Mouse (Mus musculus): ENCODE data around the gene Olfr1288.

Gene Olfr1288

GRCm38 (mm10) chr2:111473801-111474200, at the start of gene Olfr1288:
Gene Olfr1288, plus strand, starts transcription at chr2:111474101.
- no peak for DNase-seq (ENCODE audit: low spot score in 2 of 2)

- no peak for DNase-seq (ENCODE audit: low spot score in 2 of 2)
These were observed 25.1 kb upstream of the Olfr1288 start, which contains the start of gene Olfr1287 for GRCm38 (mm10) chr2:111448842-111449241. Gene Olfr1287, plus strand, starts transcription at chr2:111449142.

- DNase-seq (ENCODE audit: low spot score in 2 of 2): no peak
These were observed 6.6 kb downstream of the Olfr1288 start, which contains the start of gene Olfr1289 for GRCm38 (mm10) chr2:111480519-111480918. Gene Olfr1289, plus strand, starts transcription at chr2:111480819.

GRCm38 (mm10) chr2:111493729-111494128, 19.8 kb downstream of the Olfr1288 start, which contains the start of gene Olfr1290:
Gene Olfr1290, minus strand, starts transcription at chr2:111493829.
- DNase-seq (ENCODE audit: low spot score in 2 of 2): no peak

- DNase-seq (ENCODE audit: low spot score in 2 of 2): no peak
These were observed 23.0 kb downstream of the Olfr1288 start, which contains the start of gene Olfr1291-ps1 for GRCm38 (mm10) chr2:111496880-111497279. Gene Olfr1291-ps1, plus strand, starts transcription at chr2:111497180.

GRCm38 (mm10) chr2:111517451-111517850, 43.5 kb downstream of the Olfr1288 start:
- peak in 1 of 2 experiments; percentile 53 for DNase-seq (ENCODE audit: low spot score in 2 of 2)

GRCm38 (mm10) chr2:111524903-111525302, 51.0 kb downstream of the Olfr1288 start, which contains the start of gene Olfr1293-ps:
Gene Olfr1293-ps, plus strand, starts transcription at chr2:111525203.
- DNase-seq (ENCODE audit: low spot score in 2 of 2): no peak

Data from urinary bladder, postnatal 4 days (tissue).